Mouse (Mus musculus): ENCODE measurements around the gene D430042O09Rik. TPM values are rescaled to one million over a fixed set of nuclear protein-coding genes. Genes with fewer than 3 reads are reported as not detected.
A peak's percentile ranks its signal among the peaks of the same experiment; 100 is the strongest.

Gene D430042O09Rik
- 8.5 and 9.9 TPM in 2 replicates for total RNA-seq (2014; rRNA removed)
- 8.8 and 9.0 TPM in 2 replicates for polyA plus RNA-seq (2012; rRNA removed)

- peak; percentile 95 for DNase-seq (ENCODE audit: extremely low read depth, low read depth, low spot score)
- H3K4me1 ChIP-seq (ENCODE audit: control insufficient read depth, insufficient read depth, low read length) = peaks cover 23% of the 10 kb centered on the region
- WGBS = under 1% methylated on average over 45 of the region's 45 CpGs
- H3K79me2 ChIP-seq (ENCODE audit: control insufficient read depth, insufficient read depth, low read length) = peaks cover 8% of the 10 kb centered on the region; the same call in 1 of the 2 replicates
- peak within 1 kb of the TSS; percentile 87 for H3K4me3 ChIP-seq (ENCODE audit: insufficient read depth, low read depth, low read length)
- no peaks in the 10 kb centered on the region for H3K27me3 ChIP-seq (ENCODE audit: control insufficient read depth, insufficient read depth, low read length)
- TF ChIP-seq CTCF (IDR thresholded peaks at IDR 0.05; ENCODE audit: low read depth, low read length) (no peak), POLR2A (IDR thresholded peaks at IDR 0.05; ENCODE audit: extremely low read depth, insufficient read depth, low read length) (peak; percentile 87)
- H3K36me3 ChIP-seq (ENCODE audit: control insufficient read depth, insufficient read depth, low read length) = peaks cover 13% of the 10 kb centered on the region
- H3K9ac ChIP-seq (ENCODE audit: low read depth, low read length) = peak within 1 kb of the TSS; percentile 83
- H3K27ac ChIP-seq (replicated peaks; ENCODE audit: insufficient read depth, low read depth, low read length) = peak within 1 kb of the TSS; percentile 76
Measured at GRCm38 (mm10) chr7:125707593-125708022, at the start of gene D430042O09Rik, which contains the start of gene Gtf3c1. Gene D430042O09Rik, plus strand, starts transcription at chr7:125707888. Gene Gtf3c1, minus strand, starts transcription at chr7:125707780.

GRCm38 (mm10) chr7:125663654-125664053, 44.0 kb upstream of the D430042O09Rik start:
- Histone ChIP-seq H3K4me1 (ENCODE audit: control insufficient read depth, insufficient read depth, low read length) (no peaks in the 10 kb centered on the region), H3K27me3 (ENCODE audit: control insufficient read depth, insufficient read depth, low read length) (no peaks in the 10 kb centered on the region), H3K9ac (ENCODE audit: low read depth, low read length) (no peak overlapping the region), H3K79me2 (ENCODE audit: control insufficient read depth, insufficient read depth, low read length) (no peaks in the 10 kb centered on the region), H3K27ac (replicated peaks; ENCODE audit: insufficient read depth, low read depth, low read length) (no peak overlapping the region), H3K36me3 (ENCODE audit: control insufficient read depth, insufficient read depth, low read length) (peaks cover 71% of the 10 kb centered on the region), H3K4me3 (ENCODE audit: insufficient read depth, low read depth, low read length) (no peak overlapping the region)
- 91% methylated on average over 3 of the region's 3 CpGs for WGBS
- DNase-seq (ENCODE audit: extremely low read depth, low read depth, low spot score) = no peak
- TF ChIP-seq CTCF (IDR thresholded peaks at IDR 0.05; ENCODE audit: low read depth, low read length) = no peak
- TF ChIP-seq POLR2A (IDR thresholded peaks at IDR 0.05; ENCODE audit: extremely low read depth, insufficient read depth, low read length) = no peak

GRCm38 (mm10) chr7:125670865-125671264, 36.8 kb upstream of the D430042O09Rik start:
- 95% methylated on average over 6 of the region's 6 CpGs for WGBS
- no peak for DNase-seq (ENCODE audit: extremely low read depth, low read depth, low spot score)
- no peak overlapping the region for H3K4me3 ChIP-seq (ENCODE audit: insufficient read depth, low read depth, low read length)
- H3K36me3 ChIP-seq (ENCODE audit: control insufficient read depth, insufficient read depth, low read length) = peaks cover 77% of the 10 kb centered on the region
- no peaks in the 10 kb centered on the region for H3K27me3 ChIP-seq (ENCODE audit: control insufficient read depth, insufficient read depth, low read length)
- H3K79me2 ChIP-seq (ENCODE audit: control insufficient read depth, insufficient read depth, low read length) = no peaks in the 10 kb centered on the region
- no peak overlapping the region for H3K27ac ChIP-seq (replicated peaks; ENCODE audit: insufficient read depth, low read depth, low read length)
- H3K4me1 ChIP-seq (ENCODE audit: control insufficient read depth, insufficient read depth, low read length) = no peaks in the 10 kb centered on the region
- no peak overlapping the region for H3K9ac ChIP-seq (ENCODE audit: low read depth, low read length)
- TF ChIP-seq CTCF (IDR thresholded peaks at IDR 0.05; ENCODE audit: low read depth, low read length) (no peak), POLR2A (IDR thresholded peaks at IDR 0.05; ENCODE audit: extremely low read depth, insufficient read depth, low read length) (no peak)

GRCm38 (mm10) chr7:125671396-125671795, 36.3 kb upstream of the D430042O09Rik start:
- TF ChIP-seq POLR2A (IDR thresholded peaks at IDR 0.05; ENCODE audit: extremely low read depth, insufficient read depth, low read length) = no peak
- no peak for TF ChIP-seq CTCF (IDR thresholded peaks at IDR 0.05; ENCODE audit: low read depth, low read length)
- WGBS = 96% methylated on average over 8 of the region's 8 CpGs
- no peak overlapping the region for H3K27ac ChIP-seq (replicated peaks; ENCODE audit: insufficient read depth, low read depth, low read length)
- no peak for DNase-seq (ENCODE audit: extremely low read depth, low read depth, low spot score)
- no peak overlapping the region for H3K9ac ChIP-seq (ENCODE audit: low read depth, low read length)
- no peaks in the 10 kb centered on the region for H3K27me3 ChIP-seq (ENCODE audit: control insufficient read depth, insufficient read depth, low read length)
- H3K36me3 ChIP-seq (ENCODE audit: control insufficient read depth, insufficient read depth, low read length) = peaks cover 72% of the 10 kb centered on the region
- H3K4me1 ChIP-seq (ENCODE audit: control insufficient read depth, insufficient read depth, low read length) = no peaks in the 10 kb centered on the region
- no peaks in the 10 kb centered on the region for H3K79me2 ChIP-seq (ENCODE audit: control insufficient read depth, insufficient read depth, low read length)
- no peak overlapping the region for H3K4me3 ChIP-seq (ENCODE audit: insufficient read depth, low read depth, low read length)

GRCm38 (mm10) chr7:125674916-125675315, 32.8 kb upstream of the D430042O09Rik start:
- TF ChIP-seq CTCF (IDR thresholded peaks at IDR 0.05; ENCODE audit: low read depth, low read length) (peak; percentile 57), POLR2A (IDR thresholded peaks at IDR 0.05; ENCODE audit: extremely low read depth, insufficient read depth, low read length) (no peak)
- no peak overlapping the region for H3K27ac ChIP-seq (replicated peaks; ENCODE audit: insufficient read depth, low read depth, low read length)
- H3K79me2 ChIP-seq (ENCODE audit: control insufficient read depth, insufficient read depth, low read length) = no peaks in the 10 kb centered on the region
- H3K27me3 ChIP-seq (ENCODE audit: control insufficient read depth, insufficient read depth, low read length) = no peaks in the 10 kb centered on the region
- no peak overlapping the region for H3K4me3 ChIP-seq (ENCODE audit: insufficient read depth, low read depth, low read length)
- H3K4me1 ChIP-seq (ENCODE audit: control insufficient read depth, insufficient read depth, low read length) = no peaks in the 10 kb centered on the region
- peaks cover 66% of the 10 kb centered on the region for H3K36me3 ChIP-seq (ENCODE audit: control insufficient read depth, insufficient read depth, low read length)
- peak; percentile 30 for DNase-seq (ENCODE audit: extremely low read depth, low read depth, low spot score)
- H3K9ac ChIP-seq (ENCODE audit: low read depth, low read length) = no peak overlapping the region
- WGBS = 79% methylated on average over 2 of the region's 2 CpGs

- 0 out of 2 replicates have a peak, but pooled peaks cover 4% of the 10 kb centered on the region for H3K79me2 ChIP-seq (ENCODE audit: control insufficient read depth, insufficient read depth, low read length)
- H3K36me3 ChIP-seq (ENCODE audit: control insufficient read depth, insufficient read depth, low read length) = peaks cover 56% of the 10 kb centered on the region
- DNase-seq (ENCODE audit: extremely low read depth, low read depth, low spot score) = no peak
- H3K4me3 ChIP-seq (ENCODE audit: insufficient read depth, low read depth, low read length) = no peak overlapping the region
- no peak overlapping the region for H3K9ac ChIP-seq (ENCODE audit: low read depth, low read length)
- no peaks in the 10 kb centered on the region for H3K27me3 ChIP-seq (ENCODE audit: control insufficient read depth, insufficient read depth, low read length)
- H3K4me1 ChIP-seq (ENCODE audit: control insufficient read depth, insufficient read depth, low read length) = no peaks in the 10 kb centered on the region
- TF ChIP-seq POLR2A (IDR thresholded peaks at IDR 0.05; ENCODE audit: extremely low read depth, insufficient read depth, low read length) = no peak
- TF ChIP-seq CTCF (IDR thresholded peaks at IDR 0.05; ENCODE audit: low read depth, low read length) = no peak
- H3K27ac ChIP-seq (replicated peaks; ENCODE audit: insufficient read depth, low read depth, low read length) = no peak overlapping the region
- WGBS = 94% methylated on average over 8 of the region's 8 CpGs
Measured at GRCm38 (mm10) chr7:125678756-125679155, 28.9 kb upstream of the D430042O09Rik start.

Data from liver, adult 2 months (tissue).